8 mouse cellular contexts compared by ENCODE assay signal in the genomic region with DNA sequence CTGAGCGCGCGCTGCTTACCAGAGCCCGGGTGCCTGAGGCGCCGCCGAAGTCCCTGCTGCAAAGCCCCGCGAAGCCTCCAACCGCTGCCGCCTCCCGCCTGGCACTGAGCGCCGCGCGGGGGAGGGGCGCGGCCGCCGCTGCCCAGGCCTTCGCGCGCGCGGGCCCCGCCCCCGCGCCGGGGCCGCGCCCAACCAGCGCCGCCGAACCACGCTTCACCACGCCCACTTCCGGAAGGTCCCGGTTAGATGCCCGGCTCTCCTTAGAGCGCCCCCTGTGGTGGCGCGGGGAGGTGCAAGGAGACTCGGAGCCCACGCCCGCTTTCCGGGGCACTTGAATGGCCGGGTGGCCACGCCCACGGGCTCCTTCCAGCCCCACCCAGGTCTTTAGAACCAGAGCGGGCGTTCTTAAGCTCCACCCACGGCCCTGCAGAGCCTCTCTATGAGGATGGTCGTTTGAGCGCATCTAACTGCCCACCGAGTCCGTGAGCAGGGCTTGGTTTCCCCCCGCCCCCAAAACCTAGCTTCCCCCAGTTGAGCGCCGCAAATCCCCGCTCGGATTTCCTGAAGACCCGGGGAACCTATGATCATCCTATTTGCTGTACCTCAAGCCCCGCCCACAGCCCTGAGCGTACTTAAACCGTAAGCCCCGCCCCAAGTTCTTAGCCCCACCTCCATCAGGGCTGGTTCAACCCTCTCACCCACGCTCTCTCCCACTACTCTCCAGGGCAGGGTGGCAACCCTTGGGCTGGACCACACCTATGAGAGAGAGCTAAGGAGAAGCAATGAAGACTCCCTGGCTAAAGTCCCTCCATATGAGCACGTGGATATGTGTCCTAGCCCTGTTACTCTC. TPM values are rescaled to one million over a fixed set of nuclear protein-coding genes. Genes with fewer than 3 reads are reported as not detected.
A peak's percentile ranks its signal among the peaks of the same experiment; 100 is the strongest.
DNase-seq lines count a peak whose midpoint lies in the region; ATAC-seq and TF ChIP-seq lines count a peak whose summit lies in the region.

A gene (minus strand): TSS at position 167 of the 850 bp plus-strand sequence.

- 1% methylated on average over 67 of the region's 68 CpGs for WGBS in embryonic facial prominence, embryonic 13.5 days
- under 1% methylated on average over 68 of the region's 68 CpGs for WGBS in kidney, adult 2 months
- under 1% methylated on average over 62 of the region's 68 CpGs for WGBS in limb, embryonic 12.5 days
- WGBS in midbrain, embryonic 15.5 days: under 1% methylated on average over 67 of the region's 68 CpGs
- under 1% methylated on average over 67 of the region's 68 CpGs for WGBS in spleen, adult 2 months

- H3K4me3 ChIP-seq in embryonic facial prominence, embryonic 13.5 days: peak within 1 kb of the TSS; percentile 98
- H3K4me3 ChIP-seq in kidney, adult 2 months (ENCODE audit: insufficient read depth, low read depth, low read length): peak within 1 kb of the TSS; percentile 71
- peak within 1 kb of the TSS; percentile 97 for H3K4me3 ChIP-seq in limb, embryonic 12.5 days (replicated peaks)
- H3K4me3 ChIP-seq in midbrain, embryonic 15.5 days: peak within 1 kb of the TSS; percentile 79
- H3K4me3 ChIP-seq in spleen, adult 2 months (ENCODE audit: extremely low read depth, insufficient read depth, insufficient read length): peak within 1 kb of the TSS; percentile 70

- H3K9ac ChIP-seq in embryonic facial prominence, embryonic 13.5 days: peak within 1 kb of the TSS; percentile 91
- H3K9ac ChIP-seq in limb, embryonic 12.5 days (replicated peaks): peak within 1 kb of the TSS; percentile 90
- H3K9ac ChIP-seq in midbrain, embryonic 15.5 days: peak within 1 kb of the TSS; percentile 86

- no peak for TF ChIP-seq POLR2A in kidney, adult 2 months (IDR thresholded peaks at IDR 0.05; ENCODE audit: low read depth, low read length)
- TF ChIP-seq POLR2A in spleen, adult 2 months (IDR thresholded peaks at IDR 0.05; ENCODE audit: low read depth, low read length): peak; percentile 53; the same call in 1 of the 2 replicates

- peak within 1 kb of the TSS; percentile 93 for H3K27ac ChIP-seq in embryonic facial prominence, embryonic 13.5 days
- peak within 1 kb of the TSS; percentile 34 for H3K27ac ChIP-seq in kidney, adult 2 months (ENCODE audit: insufficient read depth, low read depth, low read length)
- peak within 1 kb of the TSS; percentile 92 for H3K27ac ChIP-seq in limb, embryonic 12.5 days
- H3K27ac ChIP-seq in midbrain, embryonic 15.5 days: peak within 1 kb of the TSS; percentile 95
- peak within 1 kb of the TSS; percentile 77 for H3K27ac ChIP-seq in spleen, adult 2 months (ENCODE audit: insufficient read depth, low read length)

- peak; percentile 85 for ATAC-seq in embryonic facial prominence, embryonic 13.5 days (ENCODE audit: insufficient number of reproducible peaks, insufficient read depth, low FRiP score, low TSS enrichment, low read depth)
- ATAC-seq in limb, embryonic 12.5 days (ENCODE audit: insufficient number of reproducible peaks, insufficient read depth, low FRiP score, low TSS enrichment, low read depth): peak; percentile 84
- ATAC-seq in midbrain, embryonic 15.5 days (replicated peaks): peak; percentile 91

- H3K9me3 ChIP-seq in embryonic facial prominence, embryonic 13.5 days: no peaks in the 10 kb centered on the region
- H3K9me3 ChIP-seq in limb, embryonic 12.5 days: no peaks in the 10 kb centered on the region
- H3K9me3 ChIP-seq in midbrain, embryonic 15.5 days: no peaks in the 10 kb centered on the region

- no peaks in the 10 kb centered on the region for H3K27me3 ChIP-seq in embryonic facial prominence, embryonic 13.5 days
- no peaks in the 10 kb centered on the region for H3K27me3 ChIP-seq in kidney, adult 2 months (replicated peaks; ENCODE audit: control insufficient read depth, insufficient read depth, low read length)
- no peaks in the 10 kb centered on the region for H3K27me3 ChIP-seq in limb, embryonic 12.5 days
- H3K27me3 ChIP-seq in midbrain, embryonic 15.5 days (replicated peaks): no peaks in the 10 kb centered on the region
- H3K27me3 ChIP-seq in spleen, adult 2 months (ENCODE audit: control insufficient read depth, insufficient read depth, low read length): no peaks in the 10 kb centered on the region

- peaks cover 35% of the 10 kb centered on the region for H3K4me1 ChIP-seq in embryonic facial prominence, embryonic 13.5 days
- peaks cover 12% of the 10 kb centered on the region for H3K4me1 ChIP-seq in kidney, adult 2 months (ENCODE audit: control insufficient read depth, insufficient read depth, low read length)
- H3K4me1 ChIP-seq in limb, embryonic 12.5 days (replicated peaks): peaks cover 20% of the 10 kb centered on the region
- H3K4me1 ChIP-seq in midbrain, embryonic 15.5 days: peaks cover 37% of the 10 kb centered on the region
- peaks cover 2% of the 10 kb centered on the region; the same call in 1 of the 2 replicates for H3K4me1 ChIP-seq in spleen, adult 2 months (ENCODE audit: control insufficient read depth, insufficient read depth, insufficient read length)

- peak; percentile 78 for TF ChIP-seq CTCF in kidney, adult 2 months (conservative IDR thresholded peaks at IDR 0.05; ENCODE audit: insufficient read depth, insufficient read length, low read depth, low read length)
- peak; percentile 94 for TF ChIP-seq CTCF in spleen, adult 2 months (IDR thresholded peaks at IDR 0.05; ENCODE audit: extremely low read depth, insufficient read depth, insufficient read length, insufficient replicate concordance)

- DNase-seq in 3134 (ENCODE audit: extremely low read depth, insufficient read length, low spot score): peak; percentile 99
- DNase-seq in adrenal gland, postnatal 36 days: peak; percentile 99
- peak; percentile 99 to 100 for DNase-seq in heart, adult 18-20 months
- peak; percentile 99 for DNase-seq in kidney, adult 2 months
- DNase-seq in spleen, adult 2 months (ENCODE audit: low read depth in 1 of 2, low spot score in 2 of 2): peak; percentile 95 to 99

- no peaks in the 10 kb centered on the region for H3K36me3 ChIP-seq in embryonic facial prominence, embryonic 13.5 days
- H3K36me3 ChIP-seq in kidney, adult 2 months (ENCODE audit: control insufficient read depth, insufficient read depth, low read length): no peaks in the 10 kb centered on the region
- no peaks in the 10 kb centered on the region for H3K36me3 ChIP-seq in limb, embryonic 12.5 days
- no peaks in the 10 kb centered on the region for H3K36me3 ChIP-seq in midbrain, embryonic 15.5 days (replicated peaks)
- no peaks in the 10 kb centered on the region for H3K36me3 ChIP-seq in spleen, adult 2 months (ENCODE audit: control insufficient read depth, insufficient read depth, low read length)

- H3K4me2 ChIP-seq in embryonic facial prominence, embryonic 13.5 days: peak within 1 kb of the TSS; percentile 70
- peak within 1 kb of the TSS; percentile 85 for H3K4me2 ChIP-seq in limb, embryonic 12.5 days
- H3K4me2 ChIP-seq in midbrain, embryonic 15.5 days: peak within 1 kb of the TSS; percentile 68

RNA-seq across cellular contexts. Expression of the gene that starts here (rescaled TPM):
- total RNA-seq in adrenal gland, postnatal 36 days (2021): 10 to 100 TPM; 47.9 to 60.1 TPM
- polyA plus RNA-seq in embryonic facial prominence, embryonic 13.5 days (2015; fragmentation: Nextera tagmentation; extraction: Ambion mirVana): 88.6 and 88.9 TPM in 2 replicates
- 10 to 100 TPM; 30.3 to 33.1 TPM for total RNA-seq in heart, adult 18-20 months (2021)
- polyA plus RNA-seq in kidney, adult 2 months (2012; rRNA removed): 43.1 and 43.5 TPM in 2 replicates
- 91.1 and 99.4 TPM in 2 replicates for polyA plus RNA-seq in limb, embryonic 12.5 days (2016; fragmentation: Nextera tagmentation; extraction: Ambion mirVana)
- polyA plus RNA-seq in midbrain, embryonic 15.5 days (2015; fragmentation: Nextera tagmentation; extraction: Ambion mirVana): 198 and 206 TPM in 2 replicates
- 37.9 and 38.3 TPM in 2 replicates for polyA plus RNA-seq in spleen, adult 2 months (2012; rRNA removed)

Comparison
In these comparisons a context has a peak if more than half of its experiments do, and no peak if none do; other contexts are left out.
1. Peak in every context shown above with its lines: DNase-seq, ATAC-seq, H3K4me3 ChIP-seq and H3K27ac ChIP-seq.
2. H3K27ac ChIP-seq: peak in every context shown above with its lines; median percentile 95 in midbrain, embryonic 15.5 days; 93 in embryonic facial prominence, embryonic 13.5 days; 92 in limb, embryonic 12.5 days; 77 in spleen, adult 2 months; 34 in kidney, adult 2 months.